Mouse (Mus musculus) bone marrow macrophage, adult 2 months (primary cell): ENCODE data around the gene Patj.

ENCODE experiments used
- CTCF ChIP-seq: IDR thresholded peaks from 2 replicates; pipeline ENCODE4 v1.5.1; 2012; ENCODE audit warnings: low read depth, mild to moderate bottlenecking, low read length, moderate library complexity
- POLR2A ChIP-seq: IDR thresholded peaks from 2 replicates; pipeline ENCODE4 v1.6.1; 2012; ENCODE audit warnings: mild to moderate bottlenecking, low read depth, low read length, borderline replicate concordance

GRCm38 (mm10) chr4:98550116-98550515, 154.5 kb downstream of the Patj start:
- no peak for TF ChIP-seq CTCF
- TF ChIP-seq POLR2A: no peak
